Mouse (Mus musculus) kidney, adult 2 months (tissue): ENCODE data around the gene Mknk1. TPM values are rescaled to one million over a fixed set of nuclear protein-coding genes. Genes with fewer than 3 reads are reported as not detected.

ENCODE experiments used
- DNase-seq: peaks from one replicate; pipeline ENCODE4 v3.0.0; 2021
- H3K27ac ChIP-seq: fragments of 200-500 bp; 2 replicates; pipeline ENCODE4 v1.5.1; 2012; ENCODE audit warnings: low read depth, low read length, control low read depth, inconsistent platforms; ENCODE audit not compliant: insufficient read depth
- H3K27me3 ChIP-seq: fragments of 200-500 bp; replicated peaks from 2 replicates; pipeline ENCODE4 v1.6.1; 2012; ENCODE audit warnings: mild to moderate bottlenecking, moderate library complexity, low read length, inconsistent platforms; ENCODE audit not compliant: control insufficient read depth, insufficient read depth
- H3K36me3 ChIP-seq: fragments of 200-500 bp; 2 replicates; pipeline ENCODE4 v1.6.1; 2012; ENCODE audit warnings: mild to moderate bottlenecking, moderate library complexity, low read length, inconsistent platforms; ENCODE audit not compliant: control insufficient read depth, insufficient read depth
- H3K4me1 ChIP-seq: fragments of 200-500 bp; 2 replicates; pipeline ENCODE4 v1.6.1; 2011; ENCODE audit warnings: low read length; ENCODE audit not compliant: control insufficient read depth, insufficient read depth
- H3K4me3 ChIP-seq: fragments of 200-500 bp; 2 replicates; pipeline ENCODE4 v1.5.1; 2011; ENCODE audit warnings: mild to moderate bottlenecking, low read depth, low read length, control low read depth; ENCODE audit not compliant: insufficient read depth
- CTCF ChIP-seq: fragments of 200-500 bp; conservative IDR thresholded peaks from 2 replicates; pipeline ENCODE4 v1.5.1; 2011; ENCODE audit warnings: low read depth, mild to moderate bottlenecking, control low read depth, low read length, moderate library complexity, mixed read lengths; ENCODE audit not compliant: insufficient read depth, insufficient read length
- POLR2A ChIP-seq: fragments of 200-500 bp; IDR thresholded peaks from one replicate; pipeline ENCODE4 v1.6.1; 2011; ENCODE audit warnings: low read depth, low read length, control low read depth
- WGBS: fragments of 180-500 bp; shearing (Covaris S2); methylation state at CpG from one replicate; pipeline ENCODE4 v1.1.7; 2018; 5-methylcytosine and 5-hydroxymethylcytosine counted together
- polyA plus RNA-seq: library from polyadenylated mRNA; depleted of rRNA; stranded (reverse); fragments of >200 nt; gene quantifications from 2 replicates; pipeline ENCODE4 v1.2.3, GENCODE M21; 2012

Gene Mknk1
- polyA plus RNA-seq, 1 experiment: 30.6 TPM

GRCm38 (mm10) chr4:115850631-115851030, 11.6 kb downstream of the Mknk1 start:
- Histone ChIP-seq H3K4me1 (no peaks in the 10 kb centered on the region), H3K27ac (no peak overlapping the region), H3K36me3 (no peaks in the 10 kb centered on the region; the same call in 1 of the 2 replicates), H3K27me3 (no peaks in the 10 kb centered on the region), H3K4me3 (no peak overlapping the region)
- 46% methylated on average over 2 of the region's 2 CpGs for WGBS
- DNase-seq: no peak
- TF ChIP-seq POLR2A (no peak), CTCF (no peak)

GRCm38 (mm10) chr4:115851569-115851968, 12.6 kb downstream of the Mknk1 start:
- Histone ChIP-seq H3K27me3 (no peaks in the 10 kb centered on the region), H3K4me3 (no peak overlapping the region), H3K4me1 (no peaks in the 10 kb centered on the region), H3K36me3 (no peaks in the 10 kb centered on the region; the same call in 1 of the 2 replicates), H3K27ac (no peak overlapping the region)
- TF ChIP-seq CTCF (no peak), POLR2A (no peak)
- WGBS: 83% methylated on average over 6 of the region's 6 CpGs
- no peak for DNase-seq

GRCm38 (mm10) chr4:115855100-115855499, 16.1 kb downstream of the Mknk1 start:
- TF ChIP-seq CTCF: no peak
- no peak for TF ChIP-seq POLR2A
- WGBS: 74% methylated on average over 6 of the region's 6 CpGs
- Histone ChIP-seq H3K27me3 (no peaks in the 10 kb centered on the region), H3K27ac (no peak overlapping the region), H3K4me3 (no peak overlapping the region), H3K36me3 (peaks cover 1% of the 10 kb centered on the region), H3K4me1 (no peaks in the 10 kb centered on the region)
- no peak for DNase-seq

GRCm38 (mm10) chr4:115855609-115856008, 16.6 kb downstream of the Mknk1 start:
- no peaks in the 10 kb centered on the region for H3K4me1 ChIP-seq
- H3K4me3 ChIP-seq: no peak overlapping the region
- TF ChIP-seq POLR2A: no peak
- no peak for TF ChIP-seq CTCF
- no peak for DNase-seq
- H3K27ac ChIP-seq: no peak overlapping the region
- H3K27me3 ChIP-seq: no peaks in the 10 kb centered on the region
- H3K36me3 ChIP-seq: peaks cover 1% of the 10 kb centered on the region
- 71% methylated on average over 4 of the region's 4 CpGs for WGBS

GRCm38 (mm10) chr4:115856282-115856681, 17.3 kb downstream of the Mknk1 start:
- Histone ChIP-seq H3K36me3 (peaks cover 1% of the 10 kb centered on the region), H3K4me3 (no peak overlapping the region), H3K4me1 (no peaks in the 10 kb centered on the region), H3K27ac (no peak overlapping the region), H3K27me3 (no peaks in the 10 kb centered on the region)
- TF ChIP-seq POLR2A (no peak), CTCF (no peak)
- DNase-seq: no peak
- 94% methylated on average over 4 of the region's 4 CpGs for WGBS

GRCm38 (mm10) chr4:115857293-115857883, 18.4 kb downstream of the Mknk1 start:
- no peak overlapping the region for H3K4me3 ChIP-seq
- no peak overlapping the region for H3K27ac ChIP-seq
- H3K4me1 ChIP-seq: no peaks in the 10 kb centered on the region
- no peaks in the 10 kb centered on the region for H3K27me3 ChIP-seq
- peaks cover 1% of the 10 kb centered on the region for H3K36me3 ChIP-seq
- WGBS: 88% methylated on average over 9 of the region's 9 CpGs
- no peak for DNase-seq
- TF ChIP-seq CTCF: no peak
- TF ChIP-seq POLR2A: no peak

GRCm38 (mm10) chr4:115863352-115863751, 24.4 kb downstream of the Mknk1 start:
- peaks cover 1% of the 10 kb centered on the region for H3K36me3 ChIP-seq
- no peaks in the 10 kb centered on the region for H3K27me3 ChIP-seq
- no peak overlapping the region for H3K4me3 ChIP-seq
- 75% methylated on average over 7 of the region's 7 CpGs for WGBS
- DNase-seq: no peak
- TF ChIP-seq POLR2A: no peak
- no peak for TF ChIP-seq CTCF
- no peak overlapping the region for H3K27ac ChIP-seq
- no peaks in the 10 kb centered on the region for H3K4me1 ChIP-seq
